Mouse (Mus musculus) MEL (cell line): ENCODE results near the gene Zbtb20. TPM values are rescaled to one million over a fixed set of nuclear protein-coding genes. Genes with fewer than 3 reads are reported as not detected.

Source experiments
- DNase-seq: peaks from one replicate; pipeline ENCODE4 v3.0.0; 2011; ENCODE audit warnings: low read depth, low spot score
- H3K27ac ChIP-seq: 2 replicates; pipeline ENCODE4 v1.5.1; 2012; ENCODE audit warnings: low read depth, mild to moderate bottlenecking, control low read depth, low read length, moderate library complexity; ENCODE audit not compliant: control insufficient read depth
- H3K27me3 ChIP-seq, 2 experiments: fragments of 150-350 bp in 1 of 2; sonication (generic) in 1 of 2; 2 replicates each; pipeline ENCODE4 v1.6.1; 2012; ENCODE audit warnings: low read length in 2 of 2, mild to moderate bottlenecking in 2 of 2, improper control_type of control experiment in 1 of 2, moderate library complexity in 1 of 2; ENCODE audit not compliant: insufficient read depth in 2 of 2, control insufficient read depth in 1 of 2
- H3K36me3 ChIP-seq, 2 experiments: 2 replicates each; pipeline ENCODE4 v1.6.1; 2012 to 2014; ENCODE audit warnings: low read length in 2 of 2, improper control_type of control experiment in 1 of 2, inconsistent platforms in 1 of 2, mild to moderate bottlenecking in 1 of 2; ENCODE audit not compliant: insufficient read depth in 2 of 2, control insufficient read depth in 1 of 2
- H3K4me1 ChIP-seq, 2 experiments: fragments of 150-350 bp in 1 of 2; sonication (generic) in 1 of 2; 2 replicates each; pipeline ENCODE4 v1.6.1; 2012; ENCODE audit warnings: low read length in 2 of 2, improper control_type of control experiment in 1 of 2, mild to moderate bottlenecking in 1 of 2; ENCODE audit not compliant: insufficient read depth in 2 of 2, control insufficient read depth in 1 of 2
- H3K4me3 ChIP-seq, 2 experiments: fragments of 150-350 bp in 1 of 2; sonication (generic) in 1 of 2; 2 replicates each; pipeline ENCODE4 v1.5.1; 2012; ENCODE audit warnings: low read depth in 2 of 2, low read length in 2 of 2, mild to moderate bottlenecking in 2 of 2, moderate library complexity in 2 of 2, control low read depth in 1 of 2, improper control_type of control experiment in 1 of 2; ENCODE audit not compliant: control insufficient read depth in 1 of 2, insufficient read depth in 1 of 2
- H3K79me2 ChIP-seq: 2 replicates; pipeline ENCODE4 v1.6.1; 2012; ENCODE audit warnings: mild to moderate bottlenecking, low read length, moderate library complexity; ENCODE audit not compliant: control insufficient read depth, poor library complexity, insufficient read depth
- H3K9ac ChIP-seq: 2 replicates; pipeline ENCODE4 v1.6.1; 2012; ENCODE audit warnings: low read depth, mild to moderate bottlenecking, control low read depth, low read length, moderate library complexity; ENCODE audit not compliant: control insufficient read depth, poor library complexity, severe bottlenecking
- H3K9me3 ChIP-seq: fragments of 150-350 bp; sonication (generic); replicated peaks from 2 replicates; pipeline ENCODE4 v1.6.1; 2012; ENCODE audit warnings: mild to moderate bottlenecking, low read length, improper control_type of control experiment, moderate library complexity; ENCODE audit not compliant: insufficient read depth
- BHLHE40 ChIP-seq: IDR thresholded peaks from 2 replicates; pipeline ENCODE4 v1.6.1; 2012; ENCODE audit warnings: low read depth, mild to moderate bottlenecking, inconsistent platforms, low read length, improper control_type of control experiment, borderline replicate concordance
- CHD2 ChIP-seq: IDR thresholded peaks from 2 replicates; pipeline ENCODE4 v1.6.1; 2011; ENCODE audit warnings: low read length, improper control_type of control experiment
- ELF1 ChIP-seq: IDR thresholded peaks from 2 replicates; pipeline ENCODE4 v1.6.1; 2014; ENCODE audit warnings: low read depth, mild to moderate bottlenecking, inconsistent platforms, low read length, improper control_type of control experiment, moderate library complexity
- EP300 ChIP-seq, 2 experiments: IDR thresholded peaks; 2 replicates each; pipeline ENCODE4 v1.6.1; 2011; ENCODE audit warnings: improper control_type of control experiment in 2 of 2, low read length in 2 of 2, low read depth in 1 of 2, mild to moderate bottlenecking in 1 of 2
- ETS1 ChIP-seq: IDR thresholded peaks from 2 replicates; pipeline ENCODE4 v1.6.1; 2012; ENCODE audit warnings: low read depth, mild to moderate bottlenecking, inconsistent platforms, low read length, improper control_type of control experiment, moderate library complexity
- MAX ChIP-seq: IDR thresholded peaks from 2 replicates; pipeline ENCODE4 v1.6.1; 2011; ENCODE audit warnings: low read length, improper control_type of control experiment
- MAZ ChIP-seq: IDR thresholded peaks from 2 replicates; pipeline ENCODE4 v1.6.1; 2012; ENCODE audit warnings: low read depth, mild to moderate bottlenecking, inconsistent platforms, low read length, improper control_type of control experiment
- MYB ChIP-seq: IDR thresholded peaks from 2 replicates; pipeline ENCODE4 v1.6.1; 2011; ENCODE audit warnings: mild to moderate bottlenecking, low read depth, low read length, improper control_type of control experiment
- MYC ChIP-seq: IDR thresholded peaks from 2 replicates; pipeline ENCODE4 v1.6.1; 2011; ENCODE audit warnings: low read depth, mild to moderate bottlenecking, low read length, improper control_type of control experiment, moderate library complexity
- POLR2AphosphoS5 ChIP-seq: IDR thresholded peaks from 2 replicates; pipeline ENCODE4 v1.6.1; 2012; ENCODE audit warnings: low read depth, borderline replicate concordance, mild to moderate bottlenecking, inconsistent platforms, low read length, moderate library complexity, mixed read lengths
- RAD21 ChIP-seq: IDR thresholded peaks from 2 replicates; pipeline ENCODE4 v1.6.1; 2011; ENCODE audit warnings: mild to moderate bottlenecking, low read depth, low read length, improper control_type of control experiment
- RCOR1 ChIP-seq: IDR thresholded peaks from 2 replicates; pipeline ENCODE4 v1.6.1; 2012; ENCODE audit warnings: low read depth, mild to moderate bottlenecking, inconsistent platforms, low read length, improper control_type of control experiment
- SIN3A ChIP-seq: IDR thresholded peaks from 2 replicates; pipeline ENCODE4 v1.6.1; 2012; ENCODE audit warnings: low read length, improper control_type of control experiment, inconsistent platforms
- SMC3 ChIP-seq: IDR thresholded peaks from 2 replicates; pipeline ENCODE4 v1.6.1; 2011; ENCODE audit warnings: low read depth, low read length, improper control_type of control experiment
- TCF12 ChIP-seq: IDR thresholded peaks from 2 replicates; pipeline ENCODE4 v1.6.1; 2014; ENCODE audit warnings: low read depth, mild to moderate bottlenecking, inconsistent platforms, low read length, improper control_type of control experiment, moderate library complexity
- UBTF ChIP-seq: IDR thresholded peaks from 2 replicates; pipeline ENCODE4 v1.6.1; 2012; ENCODE audit warnings: low read depth, mild to moderate bottlenecking, inconsistent platforms, low read length, improper control_type of control experiment, moderate library complexity, borderline replicate concordance; ENCODE audit not compliant: insufficient read depth
- USF1 ChIP-seq: IDR thresholded peaks from 2 replicates; pipeline ENCODE4 v1.6.1; 2014; ENCODE audit warnings: low read depth, mild to moderate bottlenecking, inconsistent platforms, low read length, improper control_type of control experiment, moderate library complexity
- USF2 ChIP-seq, 2 experiments: IDR thresholded peaks; 2 replicates each; pipeline ENCODE4 v1.6.1; 2011 to 2012; ENCODE audit warnings: improper control_type of control experiment in 2 of 2, low read length in 2 of 2, borderline replicate concordance in 1 of 2, inconsistent platforms in 1 of 2, low read depth in 1 of 2, mild to moderate bottlenecking in 1 of 2; ENCODE audit not compliant: insufficient read depth in 1 of 2
- ZKSCAN1 ChIP-seq: IDR thresholded peaks from 2 replicates; pipeline ENCODE4 v1.6.1; 2012; ENCODE audit warnings: low read depth, mild to moderate bottlenecking, inconsistent platforms, low read length, improper control_type of control experiment, moderate library complexity
- ZNF384 ChIP-seq: IDR thresholded peaks from 2 replicates; pipeline ENCODE4 v1.6.1; 2012; ENCODE audit warnings: low read depth, mild to moderate bottlenecking, inconsistent platforms, low read length, improper control_type of control experiment
- polyA plus RNA-seq, 2 experiments: library from polyadenylated mRNA; stranded (reverse) in 1 of 2; unstranded in 1 of 2; fragments of >175 nt in 1 of 2; fragments of >200 nt in 1 of 2; gene quantifications; 2 replicates each; pipeline versions ENCODE4 v1.2.1 to v1.2.4; 2012; ENCODE audit warnings: low replicate concordance in 2 of 2, low read depth in 1 of 2; ENCODE audit not compliant: insufficient read length in 2 of 2, insufficient read depth in 1 of 2, missing spikeins in 1 of 2
- total RNA-seq: library from RNA; depleted of rRNA; stranded (reverse); fragments of 300-350 nt; gene quantifications from 2 replicates; pipeline ENCODE4 v1.2.3, GENCODE M21; 2012

The Zbtb20 gene
- total and polyA plus RNA-seq, 3 experiments, result 0.17 to 0.27 TPM; not detected in 1

DNA sequence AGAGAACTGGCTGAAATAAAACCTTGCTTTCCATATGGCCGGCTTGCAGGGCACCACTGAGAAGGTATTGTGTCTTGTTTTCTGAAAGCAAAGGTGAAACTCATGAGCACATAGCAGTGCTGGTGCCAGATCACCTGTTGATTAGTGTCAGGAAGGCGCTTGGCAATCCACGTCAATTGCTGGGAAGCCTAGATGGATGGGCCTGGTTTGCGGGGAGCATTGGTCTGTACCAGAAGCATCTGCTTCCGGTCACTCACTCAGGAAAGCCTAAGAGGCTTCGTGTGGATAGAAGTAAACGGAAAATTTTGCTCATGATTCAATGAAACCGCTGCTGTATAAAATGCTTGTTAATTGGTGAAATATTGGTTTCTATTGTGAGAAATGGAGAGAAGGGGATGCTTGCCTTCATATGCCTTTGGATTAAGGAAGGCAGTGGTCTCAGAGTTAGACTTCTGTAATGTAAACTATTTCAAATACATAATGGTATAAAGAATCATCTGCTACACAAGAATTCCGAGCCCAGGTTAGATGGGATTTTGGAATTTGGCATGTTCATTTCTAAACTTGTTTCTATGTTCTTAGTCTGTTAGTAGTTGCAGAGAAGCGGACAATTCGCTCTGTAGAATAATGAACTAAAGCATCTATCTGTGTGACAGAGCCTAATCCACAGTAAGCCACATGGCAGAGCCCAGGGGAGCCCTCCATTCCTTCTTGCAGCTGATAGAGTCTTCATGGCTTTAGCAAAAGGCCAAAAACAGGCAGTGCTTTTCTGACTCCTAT, 521.4 kb downstream of the Zbtb20 start:
- no peak overlapping the region for H3K4me3 ChIP-seq
- DNase-seq, result no peak
- no peak for TF ChIP-seq MYB
- TF ChIP-seq MAZ, result no peak
- no peak for TF ChIP-seq USF1
- no peak for TF ChIP-seq MAX
- TF ChIP-seq CHD2, result no peak
- no peak for TF ChIP-seq POLR2AphosphoS5
- TF ChIP-seq BHLHE40, result no peak
- TF ChIP-seq UBTF, result no peak
- no peak for TF ChIP-seq EP300 (IDR thresholded peaks at IDR 0.05; ENCODE audit: low read depth in 1 of 2, low read length in 2 of 2)
- TF ChIP-seq MYC, result no peak
- no peak for TF ChIP-seq ZNF384
- TF ChIP-seq SMC3, result no peak
- TF ChIP-seq RAD21, result no peak
- TF ChIP-seq SIN3A, result no peak
- no peak for TF ChIP-seq TCF12
- TF ChIP-seq RCOR1, result no peak
- no peak for TF ChIP-seq USF2 (IDR thresholded peaks at IDR 0.05; ENCODE audit: borderline replicate concordance in 1 of 2, insufficient read depth in 1 of 2, low read depth in 1 of 2, low read length in 2 of 2)
- TF ChIP-seq ETS1, result no peak
- no peak for TF ChIP-seq ZKSCAN1
- no peak for TF ChIP-seq ELF1
- no peaks in the 10 kb centered on the region for H3K4me1 ChIP-seq
- no peak overlapping the region for H3K27ac ChIP-seq
- H3K9me3 ChIP-seq, result no peaks in the 10 kb centered on the region
- H3K27me3 ChIP-seq, result no peaks in the 10 kb centered on the region; a peak in 1 of 4 replicates
- no peak overlapping the region for H3K9ac ChIP-seq
- no peaks in the 10 kb centered on the region for H3K79me2 ChIP-seq
- H3K36me3 ChIP-seq, result no peaks in the 10 kb centered on the region
